Mouse (Mus musculus): ENCODE data around the gene Oxct2a.
A peak's percentile ranks its signal among the peaks of the same experiment; 100 is the strongest.
"Not testable (repeated sequence)": the region's sequence is repeated elsewhere in the genome, so short reads cannot be mapped to it uniquely, and the experiment has no call there.

Oxct2a gene

GRCm38 (mm10) chr4:123323534-123323933 lies at the start of gene Oxct2a:
Oxct2a (minus strand) TSS chr4:123323634.
- no peak for DNase-seq (ENCODE audit: low read depth, low spot score)

GRCm38 (mm10) chr4:123363555-123363954 lies 40.1 kb upstream of the Oxct2a start:
- DNase-seq (ENCODE audit: low read depth, low spot score) = no peak

- DNase-seq (ENCODE audit: low read depth, low spot score) = no peak
These were observed 37.3 kb upstream of the Oxct2a start for GRCm38 (mm10) chr4:123360771-123361170.

GRCm38 (mm10) chr4:123358613-123359012 lies 35.2 kb upstream of the Oxct2a start:
- no peak for DNase-seq (ENCODE audit: low read depth, low spot score)

GRCm38 (mm10) chr4:123355941-123356340 lies 32.5 kb upstream of the Oxct2a start:
- DNase-seq (ENCODE audit: low read depth, low spot score) = no peak

- no peak for DNase-seq (ENCODE audit: low read depth, low spot score)
These were observed 29.9 kb upstream of the Oxct2a start for GRCm38 (mm10) chr4:123353271-123353877.

GRCm38 (mm10) chr4:123343471-123343789 lies 20.0 kb upstream of the Oxct2a start:
- DNase-seq (ENCODE audit: low read depth, low spot score) = no peak

GRCm38 (mm10) chr4:123342642-123343470 lies 19.4 kb upstream of the Oxct2a start, which contains the start of gene Bmp8a:
Bmp8a (minus strand) TSS chr4:123343252.
- DNase-seq (ENCODE audit: low read depth, low spot score) = peak; percentile 73

- DNase-seq (ENCODE audit: low read depth, low spot score) = no peak
These were observed 18.7 kb upstream of the Oxct2a start for GRCm38 (mm10) chr4:123342091-123342641.

- DNase-seq (ENCODE audit: low read depth, low spot score) = no peak
These were observed 16.8 kb upstream of the Oxct2a start for GRCm38 (mm10) chr4:123340232-123340631.

GRCm38 (mm10) chr4:123337693-123338092 lies 14.3 kb upstream of the Oxct2a start:
- DNase-seq (ENCODE audit: low read depth, low spot score) = no peak

- DNase-seq (ENCODE audit: low read depth, low spot score) = no peak
These were observed 12.6 kb upstream of the Oxct2a start for GRCm38 (mm10) chr4:123335796-123336585.

GRCm38 (mm10) chr4:123335244-123335643 lies 11.8 kb upstream of the Oxct2a start:
- DNase-seq (ENCODE audit: low read depth, low spot score) = not testable (repeated sequence)

- DNase-seq (ENCODE audit: low read depth, low spot score) = no peak
These were observed 10.7 kb upstream of the Oxct2a start for GRCm38 (mm10) chr4:123334177-123334576.

- DNase-seq (ENCODE audit: low read depth, low spot score) = no peak
These were observed 9.7 kb upstream of the Oxct2a start for GRCm38 (mm10) chr4:123333151-123333550.

GRCm38 (mm10) chr4:123331961-123332360 lies 8.5 kb upstream of the Oxct2a start:
- DNase-seq (ENCODE audit: low read depth, low spot score) = not testable (repeated sequence)

- DNase-seq (ENCODE audit: low read depth, low spot score) = no peak
These were observed 7.9 kb upstream of the Oxct2a start for GRCm38 (mm10) chr4:123331326-123331725.

- no peak for DNase-seq (ENCODE audit: low read depth, low spot score)
These were observed 5.5 kb upstream of the Oxct2a start for GRCm38 (mm10) chr4:123328946-123329345.

- DNase-seq (ENCODE audit: low read depth, low spot score) = no peak
These were observed 4.2 kb upstream of the Oxct2a start for GRCm38 (mm10) chr4:123327630-123328029.

GRCm38 (mm10) chr4:123326087-123326486 lies 2.7 kb upstream of the Oxct2a start:
- DNase-seq (ENCODE audit: low read depth, low spot score) = no peak

- not testable (repeated sequence) for DNase-seq (ENCODE audit: low read depth, low spot score)
These were observed 524 bp downstream of the Oxct2a start for GRCm38 (mm10) chr4:123322910-123323309.

- DNase-seq (ENCODE audit: low read depth, low spot score) = no peak
These were observed 8.9 kb downstream of the Oxct2a start for GRCm38 (mm10) chr4:123314497-123314896.

All from WW6 (cell line).